Mouse (Mus musculus) liver, embryonic 13.5 days (tissue): ENCODE measurements around the gene Cltc. TPM values are rescaled to one million over a fixed set of nuclear protein-coding genes. Genes with fewer than 3 reads are reported as not detected.

ENCODE experiments used
- ATAC-seq: fragments of 200-750 bp; cut with Nextera tagmentation; 2 replicates; pipeline ENCODE4 v1.8.0; 2017; ENCODE audit warnings: low read depth, mild to moderate bottlenecking, moderate number of reproducible peaks, moderate library complexity
- DNase-seq: peaks from one replicate; pipeline ENCODE4 v3.0.0; 2022
- H3K27ac ChIP-seq: fragments of 300-500 bp; sonication (generic); 2 replicates; pipeline ENCODE4 v1.5.1; 2015; ENCODE audit warnings: moderate library complexity, mild to moderate bottlenecking, inconsistent platforms
- H3K27me3 ChIP-seq: fragments of 300-500 bp; sonication (generic); 2 replicates; pipeline ENCODE4 v1.6.1; 2015; ENCODE audit warnings: mild to moderate bottlenecking, inconsistent platforms
- H3K36me3 ChIP-seq: fragments of 300-500 bp; sonication (generic); 2 replicates; pipeline ENCODE4 v1.6.1; 2015; ENCODE audit warnings: mild to moderate bottlenecking, inconsistent platforms
- H3K4me1 ChIP-seq: fragments of 300-500 bp; sonication (generic); replicated peaks from 2 replicates; pipeline ENCODE4 v1.6.1; 2015; ENCODE audit warnings: inconsistent platforms
- H3K4me2 ChIP-seq: fragments of 300-500 bp; sonication (generic); 2 replicates; pipeline ENCODE4 v1.6.1; 2015; ENCODE audit warnings: inconsistent platforms, mild to moderate bottlenecking, moderate library complexity
- H3K4me3 ChIP-seq: fragments of 300-500 bp; sonication (generic); replicated peaks from 2 replicates; pipeline ENCODE4 v1.5.1; 2015; ENCODE audit warnings: mild to moderate bottlenecking, inconsistent platforms
- H3K9ac ChIP-seq: fragments of 300-500 bp; sonication (generic); 2 replicates; pipeline ENCODE4 v1.6.1; 2015; ENCODE audit warnings: mild to moderate bottlenecking, inconsistent platforms
- H3K9me3 ChIP-seq: fragments of 300-500 bp; sonication (generic); replicated peaks from 2 replicates; pipeline ENCODE4 v1.6.1; 2016; ENCODE audit warnings: inconsistent platforms
- WGBS: fragments of 180-500 bp; shearing (Covaris S2); methylation state at CpG from one replicate; pipeline ENCODE4 v1.1.7; 2015; ENCODE audit not compliant: insufficient replicate concordance; 5-methylcytosine and 5-hydroxymethylcytosine counted together
- polyA plus RNA-seq: library from polyadenylated mRNA; unstranded; fragments of >200 nt; fragmentation: Nextera tagmentation; extraction: Ambion mirVana; gene quantifications from 2 replicates; pipeline ENCODE4 v1.2.1, GENCODE M21; 2015

Gene Cltc
- polyA plus RNA-seq, 1 experiment from 2014 or later, result 80.0 TPM

GRCm38 (mm10) chr11:86717306-86718065, 39.9 kb downstream of the Cltc start:
- no peak overlapping the region for H3K4me3 ChIP-seq
- H3K27me3 ChIP-seq, result no peaks in the 10 kb centered on the region
- DNase-seq (no peak), ATAC-seq (no peak)
- H3K9me3 ChIP-seq, result no peaks in the 10 kb centered on the region
- H3K4me1 ChIP-seq, result no peaks in the 10 kb centered on the region
- H3K36me3 ChIP-seq, result peaks cover 83% of the 10 kb centered on the region
- no peak overlapping the region for H3K9ac ChIP-seq
- no peak overlapping the region for H3K4me2 ChIP-seq
- peak overlapping the region; percentile 51; the same call in 1 of the 2 replicates for H3K27ac ChIP-seq
- WGBS, result 65% methylated on average over 6 of the region's 6 CpGs

GRCm38 (mm10) chr11:86714606-86715005, 42.8 kb downstream of the Cltc start:
- ATAC-seq, result no peak
- Histone ChIP-seq H3K9ac (no peak overlapping the region), H3K27ac (no peak overlapping the region), H3K4me1 (no peaks in the 10 kb centered on the region), H3K4me2 (no peak overlapping the region), H3K36me3 (peaks cover 89% of the 10 kb centered on the region), H3K4me3 (no peak overlapping the region), H3K9me3 (no peaks in the 10 kb centered on the region), H3K27me3 (no peaks in the 10 kb centered on the region)
- DNase-seq, result no peak

- H3K4me1 ChIP-seq, result no peaks in the 10 kb centered on the region
- peaks cover 96% of the 10 kb centered on the region for H3K36me3 ChIP-seq
- H3K27me3 ChIP-seq, result no peaks in the 10 kb centered on the region
- H3K27ac ChIP-seq, result no peak overlapping the region
- ATAC-seq, result no peak
- no peaks in the 10 kb centered on the region for H3K9me3 ChIP-seq
- H3K4me2 ChIP-seq, result no peak overlapping the region
- H3K9ac ChIP-seq, result no peak overlapping the region
- 90% methylated on average over 4 of the region's 4 CpGs for WGBS
- H3K4me3 ChIP-seq, result no peak overlapping the region
- DNase-seq, result no peak
Observed at GRCm38 (mm10) chr11:86701151-86701550, 56.2 kb downstream of the Cltc start.

GRCm38 (mm10) chr11:86695461-86695860, 61.9 kb downstream of the Cltc start:
- Histone ChIP-seq H3K4me3 (no peak overlapping the region), H3K4me1 (no peaks in the 10 kb centered on the region), H3K27me3 (no peaks in the 10 kb centered on the region), H3K9me3 (no peaks in the 10 kb centered on the region), H3K36me3 (peaks cover 95% of the 10 kb centered on the region), H3K4me2 (no peak overlapping the region), H3K27ac (no peak overlapping the region), H3K9ac (no peak overlapping the region)
- DNase-seq, result no peak
- ATAC-seq, result no peak
- 81% methylated on average over 4 of the region's 4 CpGs for WGBS

- H3K4me1 ChIP-seq, result no peaks in the 10 kb centered on the region
- peaks cover 94% of the 10 kb centered on the region for H3K36me3 ChIP-seq
- no peak overlapping the region for H3K27ac ChIP-seq
- no peak overlapping the region for H3K9ac ChIP-seq
- H3K27me3 ChIP-seq, result no peaks in the 10 kb centered on the region
- H3K4me3 ChIP-seq, result no peak overlapping the region
- H3K9me3 ChIP-seq, result no peaks in the 10 kb centered on the region
- DNase-seq (no peak), ATAC-seq (no peak)
- no peak overlapping the region for H3K4me2 ChIP-seq
- 83% methylated on average over 2 of the region's 2 CpGs for WGBS
Observed at GRCm38 (mm10) chr11:86692546-86692945, 64.8 kb downstream of the Cltc start.

GRCm38 (mm10) chr11:86691956-86692355, 65.4 kb downstream of the Cltc start:
- WGBS, result 91% methylated on average over 2 of the region's 2 CpGs
- Histone ChIP-seq H3K9ac (no peak overlapping the region), H3K4me1 (peaks cover 5% of the 10 kb centered on the region; the same call in 1 of the 2 replicates), H3K4me2 (no peak overlapping the region), H3K36me3 (peaks cover 93% of the 10 kb centered on the region), H3K9me3 (no peaks in the 10 kb centered on the region), H3K4me3 (no peak overlapping the region), H3K27me3 (no peaks in the 10 kb centered on the region), H3K27ac (no peak overlapping the region)
- peak; percentile 18; the same call in 1 of the 2 replicates for ATAC-seq
- no peak for DNase-seq

GRCm38 (mm10) chr11:86691482-86691881, 65.9 kb downstream of the Cltc start:
- Histone ChIP-seq H3K27me3 (no peaks in the 10 kb centered on the region), H3K27ac (no peak overlapping the region), H3K9ac (no peak overlapping the region), H3K4me3 (no peak overlapping the region), H3K4me2 (no peak overlapping the region), H3K9me3 (no peaks in the 10 kb centered on the region), H3K4me1 (peaks cover 8% of the 10 kb centered on the region; the same call in 1 of the 2 replicates), H3K36me3 (peaks cover 91% of the 10 kb centered on the region)
- DNase-seq (no peak), ATAC-seq (no peak)
- 90% methylated on average over 3 of the region's 3 CpGs for WGBS

- no peaks in the 10 kb centered on the region for H3K27me3 ChIP-seq
- peaks cover 85% of the 10 kb centered on the region for H3K36me3 ChIP-seq
- H3K27ac ChIP-seq, result no peak overlapping the region
- H3K4me1 ChIP-seq, result peaks cover 15% of the 10 kb centered on the region
- H3K9ac ChIP-seq, result no peak overlapping the region
- 85% methylated on average over 3 of the region's 3 CpGs for WGBS
- H3K4me2 ChIP-seq, result no peak overlapping the region
- H3K9me3 ChIP-seq, result no peaks in the 10 kb centered on the region
- ATAC-seq (no peak), DNase-seq (no peak)
- no peak overlapping the region for H3K4me3 ChIP-seq
Observed at GRCm38 (mm10) chr11:86690383-86690782, 67.0 kb downstream of the Cltc start.

- H3K4me2 ChIP-seq, result peak overlapping the region; percentile 86
- peaks cover 37% of the 10 kb centered on the region for H3K36me3 ChIP-seq
- H3K27me3 ChIP-seq, result no peaks in the 10 kb centered on the region
- H3K4me1 ChIP-seq, result peaks cover 47% of the 10 kb centered on the region
- H3K4me3 ChIP-seq, result peak overlapping the region; percentile 93
- WGBS, result 66% methylated on average over 1 of the region's 1 CpGs
- H3K9me3 ChIP-seq, result no peaks in the 10 kb centered on the region
- ATAC-seq (no peak), DNase-seq (no peak)
- H3K9ac ChIP-seq, result peak overlapping the region; percentile 95
- H3K27ac ChIP-seq, result 0 out of 2 replicates have a peak overlapping the region, but pooled peaks have one; percentile 26
Observed at GRCm38 (mm10) chr11:86685366-86685765, 72.0 kb downstream of the Cltc start.

GRCm38 (mm10) chr11:86684126-86685012, 73.0 kb downstream of the Cltc start:
- no peaks in the 10 kb centered on the region for H3K9me3 ChIP-seq
- H3K27me3 ChIP-seq, result no peaks in the 10 kb centered on the region
- no peak for ATAC-seq
- peak overlapping the region; percentile 86 for H3K4me2 ChIP-seq
- 5% methylated on average over 20 of the region's 20 CpGs for WGBS
- peaks cover 55% of the 10 kb centered on the region for H3K4me1 ChIP-seq
- H3K9ac ChIP-seq, result peak overlapping the region; percentile 95
- H3K36me3 ChIP-seq, result peaks cover 31% of the 10 kb centered on the region
- H3K4me3 ChIP-seq, result peak overlapping the region; percentile 93
- DNase-seq, result no peak
- peak overlapping the region; percentile 96 for H3K27ac ChIP-seq

GRCm38 (mm10) chr11:86683395-86684125, 73.8 kb downstream of the Cltc start, which contains the start of the genes Vmp1 and Ptrh2:
TSS of gene Vmp1 (minus strand) at chr11:86683836.
TSS of gene Ptrh2 (plus strand) at chr11:86683985.
- ATAC-seq (peak; percentile 94), DNase-seq (peak; percentile 83)
- Histone ChIP-seq H3K9me3 (no peaks in the 10 kb centered on the region), H3K4me2 (peak within 1 kb of the TSS; percentile 86), H3K27ac (peak within 1 kb of the TSS; percentile 96), H3K4me3 (peak within 1 kb of the TSS; percentile 93), H3K27me3 (no peaks in the 10 kb centered on the region), H3K4me1 (peaks cover 63% of the 10 kb centered on the region), H3K9ac (peak within 1 kb of the TSS; percentile 95), H3K36me3 (peaks cover 23% of the 10 kb centered on the region)
- WGBS, result under 1% methylated on average over 56 of the region's 56 CpGs
